Mouse (Mus musculus): ENCODE measurements around the gene 2700049A03Rik.

The 2700049A03Rik gene

DNA sequence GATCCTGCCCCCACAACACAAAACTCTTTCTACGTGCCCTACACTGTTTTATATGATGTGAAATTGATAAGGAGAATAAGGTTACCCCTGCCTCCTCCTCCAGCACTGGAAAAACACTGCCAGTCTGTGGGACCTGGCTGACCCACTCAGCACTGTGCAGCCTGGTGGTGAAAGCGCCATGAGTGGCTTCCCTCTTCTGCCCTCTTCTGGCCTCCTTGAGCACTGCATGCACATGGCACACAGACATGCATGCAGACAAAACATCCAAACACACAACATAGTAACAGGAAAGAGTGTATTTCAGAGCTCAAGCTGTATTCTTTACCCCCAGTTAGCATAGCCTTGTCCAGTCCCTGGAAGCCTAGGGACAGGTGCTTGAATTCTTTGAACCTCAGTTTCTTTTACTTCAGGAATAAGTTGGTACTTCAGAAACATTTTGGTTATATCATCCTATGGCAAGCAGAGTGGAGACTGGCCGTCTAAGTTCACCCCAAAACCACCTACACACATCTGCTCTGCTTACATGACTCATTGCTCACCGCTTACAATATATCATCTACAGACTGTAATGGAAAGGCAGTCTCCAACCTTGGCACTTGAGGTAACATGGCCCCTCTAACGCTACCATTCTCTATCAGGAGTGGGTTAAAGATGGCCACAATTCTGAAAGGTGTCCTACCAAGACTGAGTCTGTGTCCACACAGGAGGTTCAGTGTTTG lies 138.0 kb downstream of the 2700049A03Rik start:
- DNase-seq, result no peak

DNA sequence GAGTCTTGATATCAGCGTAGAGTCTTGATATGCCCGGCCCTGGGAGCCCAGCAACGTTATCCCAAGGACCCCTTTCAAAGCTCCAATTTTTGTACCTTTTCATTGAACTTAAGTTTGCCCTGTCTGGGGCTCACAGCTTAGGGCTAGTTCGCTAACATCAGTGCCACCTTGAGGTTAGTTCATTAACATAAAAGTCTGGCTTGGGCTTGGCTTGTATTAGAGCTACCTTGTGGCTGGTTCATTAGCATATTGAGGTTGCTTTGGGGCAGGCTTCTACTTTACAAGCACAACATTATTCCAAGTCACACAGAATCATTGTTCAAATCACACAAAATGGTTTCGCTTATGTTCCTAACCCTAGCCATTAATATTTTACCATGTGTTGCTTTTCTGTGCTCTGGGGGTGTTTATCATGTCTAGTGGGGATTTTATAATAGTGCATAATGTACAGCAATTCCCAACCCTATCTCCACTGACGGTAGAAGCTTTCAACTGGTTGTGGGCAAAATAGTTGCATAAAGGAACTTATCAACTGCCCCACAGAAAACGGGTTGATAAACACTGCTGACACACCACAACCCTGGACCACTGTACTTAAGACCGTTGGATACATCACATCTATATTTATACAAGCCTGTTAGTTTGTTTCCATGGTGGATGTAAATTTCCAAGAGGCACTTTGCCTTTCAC lies 139.4 kb downstream of the 2700049A03Rik start:
- no peak for DNase-seq

DNA sequence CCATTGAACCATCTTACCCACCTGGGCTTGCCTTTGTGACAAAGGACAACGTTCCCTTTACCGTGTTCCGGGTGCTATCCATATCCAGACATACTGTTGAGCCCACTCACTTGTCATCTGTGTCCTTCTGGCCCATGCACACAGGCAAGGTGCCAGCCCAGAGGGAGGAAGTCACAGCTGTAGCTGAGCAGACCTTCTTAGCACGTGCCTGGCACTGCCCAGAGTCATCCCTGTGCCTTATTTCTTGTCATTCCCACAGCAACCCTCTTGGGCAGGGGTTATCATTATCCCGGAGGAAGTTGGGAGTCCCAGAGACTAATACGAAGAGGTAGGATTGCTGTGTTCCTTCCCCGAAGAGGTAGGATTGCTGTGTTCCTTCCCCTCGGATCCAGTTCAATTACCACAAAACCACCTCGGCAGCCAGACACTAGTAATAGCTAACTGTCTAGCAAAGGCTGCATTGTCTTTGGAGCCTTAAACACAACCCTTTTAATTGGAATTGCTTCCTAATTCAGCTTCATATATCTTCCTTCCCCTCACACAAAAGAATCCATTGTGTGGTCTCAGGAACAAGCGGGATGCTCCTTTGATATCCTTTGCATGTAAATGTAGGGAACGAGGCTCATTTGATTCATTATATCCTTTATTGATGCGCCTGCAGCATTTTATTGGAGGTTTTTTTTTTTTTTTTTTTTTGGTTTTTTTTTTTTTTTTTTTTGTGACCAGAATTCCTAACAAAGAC lies 143.0 kb downstream of the 2700049A03Rik start:
- DNase-seq, result no peak

DNA sequence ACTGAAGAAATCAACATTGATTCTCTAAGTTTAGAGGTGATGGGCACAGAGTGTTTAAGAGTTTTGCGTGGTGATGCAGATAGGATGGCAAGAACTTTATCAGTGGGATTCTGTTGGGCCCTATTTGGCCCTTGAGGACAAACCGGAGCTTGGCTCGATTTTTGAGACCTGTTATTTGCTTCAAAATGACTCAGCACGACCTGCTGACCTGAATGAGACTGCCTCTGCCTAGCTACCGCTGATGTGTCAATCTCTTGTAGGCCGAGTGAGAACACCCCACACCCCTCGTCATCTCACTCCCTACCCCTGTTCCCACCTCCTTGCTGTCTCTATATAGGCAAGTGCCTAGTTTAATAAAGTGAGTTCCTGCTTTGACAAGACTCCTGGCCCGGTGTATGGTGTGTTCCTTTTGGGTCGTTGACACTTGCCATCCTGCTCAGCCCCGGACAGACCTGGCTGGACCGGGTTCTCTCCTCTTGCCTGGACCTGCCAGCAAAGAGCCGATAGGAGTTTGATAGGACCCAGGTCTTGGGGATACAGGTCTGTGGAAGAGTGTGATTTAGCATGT lies 144.6 kb downstream of the 2700049A03Rik start:
- no peak for DNase-seq

DNA sequence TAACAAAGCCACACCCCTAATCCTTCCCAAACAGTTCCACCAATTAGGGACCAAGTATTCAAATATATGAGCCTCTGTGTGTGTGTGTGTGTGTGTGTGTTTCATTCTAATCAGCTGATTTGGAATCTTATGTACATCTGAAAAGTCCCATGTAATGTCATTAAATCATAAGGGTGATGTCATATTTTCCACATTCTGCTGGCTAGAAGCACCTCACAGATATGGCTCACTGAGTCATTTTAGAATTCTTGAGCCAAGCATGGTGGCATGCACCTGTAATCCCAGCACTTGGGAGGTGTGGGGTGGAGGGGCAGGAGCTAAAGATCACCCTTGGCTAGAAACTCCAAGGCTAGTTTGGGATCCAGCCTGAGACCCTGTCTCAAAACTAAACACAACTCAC lies 148.8 kb downstream of the 2700049A03Rik start:
- DNase-seq, result no peak

DNA sequence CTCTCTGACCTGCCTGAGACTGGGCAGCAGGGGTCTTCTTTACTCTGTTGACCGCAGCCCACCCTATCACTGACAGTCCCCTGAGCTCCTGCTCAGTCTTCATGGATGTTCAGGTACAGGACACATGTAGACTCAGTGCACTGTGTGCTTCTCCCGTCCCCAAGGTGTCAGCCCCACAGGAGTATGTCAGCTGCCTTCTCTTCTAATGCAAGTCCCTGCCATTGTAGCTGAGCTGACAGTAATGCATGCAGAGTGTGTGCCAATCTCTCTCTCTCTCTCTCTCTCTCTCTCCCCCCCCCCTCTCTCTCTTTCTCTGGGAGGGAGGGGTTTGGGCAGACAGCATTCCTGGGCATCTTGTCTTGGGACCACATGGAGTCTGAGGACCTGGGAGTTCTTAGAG lies 153.8 kb downstream of the 2700049A03Rik start:
- DNase-seq, result no peak
